Mouse (Mus musculus) midbrain, embryonic 11.5 days (tissue): ENCODE measurements around the gene Ccdc86. TPM values are rescaled to one million over a fixed set of nuclear protein-coding genes. Genes with fewer than 3 reads are reported as not detected.

Experiments
- ATAC-seq: fragments of 200-750 bp; cut with Nextera tagmentation; 2 replicates; pipeline ENCODE4 v1.8.0; 2017; ENCODE audit warnings: moderate TSS enrichment, moderate library complexity; ENCODE audit not compliant: low FRiP score
- DNase-seq: peaks from one replicate; pipeline ENCODE4 v3.0.0; 2015; ENCODE audit warnings: low spot score; ENCODE audit errors: missing footprints
- H3K27ac ChIP-seq: fragments of 300-500 bp; sonication (generic); 2 replicates; pipeline ENCODE4 v1.5.1; 2014; ENCODE audit warnings: low read depth, low read length
- H3K27me3 ChIP-seq: fragments of 300-500 bp; sonication (generic); 2 replicates; pipeline ENCODE4 v1.6.1; 2014; ENCODE audit warnings: mild to moderate bottlenecking, low read length, moderate library complexity, mixed read lengths; ENCODE audit not compliant: control insufficient read depth, insufficient read depth
- H3K36me3 ChIP-seq: fragments of 300-500 bp; sonication (generic); 2 replicates; pipeline ENCODE4 v1.6.1; 2014; ENCODE audit warnings: mild to moderate bottlenecking, low read length, moderate library complexity, mixed read lengths; ENCODE audit not compliant: control insufficient read depth, insufficient read depth
- H3K4me1 ChIP-seq: fragments of 300-500 bp; sonication (generic); 2 replicates; pipeline ENCODE4 v1.6.1; 2014; ENCODE audit warnings: low read length; ENCODE audit not compliant: control insufficient read depth, insufficient read depth
- H3K4me2 ChIP-seq: fragments of 300-500 bp; sonication (generic); 2 replicates; pipeline ENCODE4 v1.6.1; 2014; ENCODE audit warnings: mild to moderate bottlenecking, moderate library complexity
- H3K4me3 ChIP-seq: fragments of 300-500 bp; sonication (generic); 2 replicates; pipeline ENCODE4 v1.5.1; 2014; ENCODE audit warnings: low read depth, low read length
- H3K9ac ChIP-seq: fragments of 300-500 bp; sonication (generic); 2 replicates; pipeline ENCODE4 v1.6.1; 2014; ENCODE audit warnings: low read length
- H3K9me3 ChIP-seq: fragments of 300-500 bp; sonication (generic); 2 replicates; pipeline ENCODE4 v1.6.1; 2016; ENCODE audit warnings: low read length; ENCODE audit not compliant: control insufficient read depth
- WGBS: fragments of 180-500 bp; shearing (Covaris S2); extraction: QIAGEN DNeasy Blood & Tissue Kit; methylation state at CpG from one replicate; pipeline ENCODE4 v1.1.7; 2014; 5-methylcytosine and 5-hydroxymethylcytosine counted together
- polyA plus RNA-seq: library from polyadenylated mRNA; unstranded; fragments of >200 nt; fragmentation: Nextera tagmentation; extraction: Ambion mirVana; gene quantifications from 2 replicates; pipeline ENCODE4 v1.2.1, GENCODE M21; 2014

Ccdc86 gene
- polyA plus RNA-seq, 1 experiment from 2014 or later, result 22.5 TPM

GRCm38 (mm10) chr19:10959978-10960346, 10.9 kb upstream of the Ccdc86 start:
- H3K4me3 ChIP-seq, result no peak overlapping the region
- ATAC-seq (no peak), DNase-seq (peak; percentile 89)
- no peak overlapping the region for H3K27ac ChIP-seq
- no peaks in the 10 kb centered on the region; the same call in 1 of the 2 replicates for H3K4me1 ChIP-seq
- H3K4me2 ChIP-seq, result no peak overlapping the region
- H3K9ac ChIP-seq, result no peak overlapping the region
- no peaks in the 10 kb centered on the region for H3K9me3 ChIP-seq
- WGBS, result 48% methylated on average over 12 of the region's 12 CpGs
- H3K36me3 ChIP-seq, result no peaks in the 10 kb centered on the region
- H3K27me3 ChIP-seq, result no peaks in the 10 kb centered on the region

GRCm38 (mm10) chr19:10959085-10959977, 10.3 kb upstream of the Ccdc86 start:
- H3K9ac ChIP-seq, result no peak overlapping the region
- WGBS, result 30% methylated on average over 11 of the region's 11 CpGs
- ATAC-seq, result peak; percentile 78; the same call in 1 of the 2 replicates
- H3K4me2 ChIP-seq, result no peak overlapping the region
- no peaks in the 10 kb centered on the region; the same call in 1 of the 2 replicates for H3K4me1 ChIP-seq
- no peak overlapping the region for H3K27ac ChIP-seq
- DNase-seq, result peak; percentile 95
- H3K4me3 ChIP-seq, result no peak overlapping the region
- no peaks in the 10 kb centered on the region for H3K27me3 ChIP-seq
- no peaks in the 10 kb centered on the region for H3K36me3 ChIP-seq
- H3K9me3 ChIP-seq, result no peaks in the 10 kb centered on the region

- H3K9me3 ChIP-seq, result no peaks in the 10 kb centered on the region
- WGBS, result 60% methylated on average over 11 of the region's 11 CpGs
- DNase-seq (peak; percentile 87), ATAC-seq (no peak)
- H3K4me3 ChIP-seq, result no peak overlapping the region
- H3K9ac ChIP-seq, result peak overlapping the region; percentile 4; the same call in 1 of the 2 replicates
- H3K27ac ChIP-seq, result no peak overlapping the region
- no peaks in the 10 kb centered on the region for H3K36me3 ChIP-seq
- no peaks in the 10 kb centered on the region for H3K27me3 ChIP-seq
- no peak overlapping the region for H3K4me2 ChIP-seq
- peaks cover 11% of the 10 kb centered on the region for H3K4me1 ChIP-seq
These were observed 3.2 kb upstream of the Ccdc86 start for GRCm38 (mm10) chr19:10952021-10952939.

- DNase-seq (peak; percentile 89), ATAC-seq (peak; percentile 10; the same call in 1 of the 2 replicates)
- Histone ChIP-seq H3K9ac (peak overlapping the region; percentile 59; the same call in 1 of the 2 replicates), H3K4me2 (peak overlapping the region; percentile 99), H3K4me3 (peak overlapping the region; percentile 50), H3K9me3 (no peaks in the 10 kb centered on the region), H3K4me1 (peaks cover 18% of the 10 kb centered on the region), H3K27me3 (no peaks in the 10 kb centered on the region), H3K36me3 (peaks cover 9% of the 10 kb centered on the region; the same call in 1 of the 2 replicates), H3K27ac (no peak overlapping the region)
- WGBS, result 31% methylated on average over 9 of the region's 9 CpGs
These were observed 492 bp upstream of the Ccdc86 start for GRCm38 (mm10) chr19:10949558-10949957.

- Histone ChIP-seq H3K36me3 (peaks cover 16% of the 10 kb centered on the region; the same call in 1 of the 2 replicates), H3K27ac (no peak overlapping the region), H3K27me3 (no peaks in the 10 kb centered on the region), H3K4me3 (peak overlapping the region; percentile 50), H3K9me3 (no peaks in the 10 kb centered on the region), H3K4me2 (peak overlapping the region; percentile 99), H3K9ac (peak overlapping the region; percentile 80), H3K4me1 (peaks cover 18% of the 10 kb centered on the region)
- ATAC-seq, result 0 out of 2 replicates have a peak, but pooled peaks have one; percentile 8
- DNase-seq, result peak; percentile 83
- WGBS, result 1% methylated on average over 20 of the region's 20 CpGs
These were observed 650 bp downstream of the Ccdc86 start for GRCm38 (mm10) chr19:10948416-10948815.

- 89% methylated on average over 5 of the region's 5 CpGs for WGBS
These were observed 1.8 kb downstream of the Ccdc86 start for GRCm38 (mm10) chr19:10947219-10947618.

GRCm38 (mm10) chr19:10946506-10946905, 2.6 kb downstream of the Ccdc86 start:
- Histone ChIP-seq H3K9me3 (no peaks in the 10 kb centered on the region), H3K27ac (no peak overlapping the region), H3K9ac (no peak overlapping the region), H3K4me1 (peaks cover 18% of the 10 kb centered on the region), H3K36me3 (peaks cover 16% of the 10 kb centered on the region; the same call in 1 of the 2 replicates), H3K4me2 (no peak overlapping the region), H3K4me3 (no peak overlapping the region), H3K27me3 (no peaks in the 10 kb centered on the region)
- ATAC-seq, result no peak
- WGBS, result 81% methylated on average over 3 of the region's 3 CpGs
- DNase-seq, result no peak

More at GRCm38 (mm10) chr19:10947219-10947618, 1.8 kb downstream of the Ccdc86 start:
- Histone ChIP-seq H3K4me2 (peak overlapping the region; percentile 99), H3K9me3 (no peaks in the 10 kb centered on the region), H3K9ac (peak overlapping the region; percentile 80; the same call in 1 of the 2 replicates), H3K4me1 (peaks cover 18% of the 10 kb centered on the region), H3K27me3 (no peaks in the 10 kb centered on the region), H3K27ac (no peak overlapping the region), H3K4me3 (peak overlapping the region; percentile 50), H3K36me3 (peaks cover 16% of the 10 kb centered on the region; the same call in 1 of the 2 replicates)
- DNase-seq (no peak), ATAC-seq (no peak)

- peaks cover 30% of the 10 kb centered on the region for H3K4me1 ChIP-seq
- H3K4me2 ChIP-seq, result no peak overlapping the region
- 86% methylated on average over 3 of the region's 3 CpGs for WGBS
- H3K36me3 ChIP-seq, result peaks cover 16% of the 10 kb centered on the region; the same call in 1 of the 2 replicates
- no peaks in the 10 kb centered on the region for H3K9me3 ChIP-seq
- ATAC-seq (no peak), DNase-seq (no peak)
- H3K27ac ChIP-seq, result no peak overlapping the region
- H3K4me3 ChIP-seq, result no peak overlapping the region
- no peak overlapping the region for H3K9ac ChIP-seq
- H3K27me3 ChIP-seq, result no peaks in the 10 kb centered on the region
These were observed 5.1 kb downstream of the Ccdc86 start for GRCm38 (mm10) chr19:10943955-10944354.
